Mouse (Mus musculus) gastrocnemius, postnatal 25 days (tissue): ENCODE measurements around the gene Ddx23. TPM values are rescaled to one million over a fixed set of nuclear protein-coding genes. Genes with fewer than 3 reads are reported as not detected.

Source experiments
- DNase-seq: peaks from one replicate; pipeline ENCODE4 v3.0.0; 2022
- total RNA-seq, 2 experiments: library from RNA; stranded (reverse); gene quantifications; 1 replicate in 1 of 2; 2 replicates in 1 of 2; pipeline ENCODE4 v1.2.3; 2021

Gene Ddx23
- total RNA-seq, 2 experiments from 2014 or later: 53.1 to 56.8 TPM

GRCm38 (mm10) chr15:98674994-98675545 is 12.4 kb upstream of the Ddx23 start:
- no peak for DNase-seq

GRCm38 (mm10) chr15:98674284-98674993 is 11.7 kb upstream of the Ddx23 start:
- no peak for DNase-seq

DNA sequence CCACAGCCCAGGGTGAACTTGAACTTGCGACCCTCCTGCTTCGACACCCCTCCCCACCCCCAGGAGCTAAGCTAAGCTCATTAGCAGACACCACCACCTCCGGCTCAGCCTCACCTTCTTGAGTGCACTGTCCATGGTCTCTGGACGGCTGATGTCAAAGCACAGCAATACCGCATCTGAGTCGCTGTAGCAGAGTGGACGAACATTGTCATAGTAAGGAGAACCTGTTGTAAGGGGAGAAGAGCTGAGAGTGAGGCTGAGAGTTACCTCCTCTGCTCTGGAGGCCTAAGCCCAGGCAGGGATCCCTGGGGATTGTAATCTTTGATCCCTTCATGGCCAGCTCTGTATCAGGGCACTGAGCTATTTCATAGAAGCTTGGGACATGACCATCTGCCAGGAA is 11.0 kb upstream of the Ddx23 start:
- no peak for DNase-seq

- no peak for DNase-seq
These were observed 9.9 kb upstream of the Ddx23 start for GRCm38 (mm10) chr15:98672592-98672991.

GRCm38 (mm10) chr15:98664042-98664907 is 1.6 kb upstream of the Ddx23 start:
- DNase-seq: no peak

DNA sequence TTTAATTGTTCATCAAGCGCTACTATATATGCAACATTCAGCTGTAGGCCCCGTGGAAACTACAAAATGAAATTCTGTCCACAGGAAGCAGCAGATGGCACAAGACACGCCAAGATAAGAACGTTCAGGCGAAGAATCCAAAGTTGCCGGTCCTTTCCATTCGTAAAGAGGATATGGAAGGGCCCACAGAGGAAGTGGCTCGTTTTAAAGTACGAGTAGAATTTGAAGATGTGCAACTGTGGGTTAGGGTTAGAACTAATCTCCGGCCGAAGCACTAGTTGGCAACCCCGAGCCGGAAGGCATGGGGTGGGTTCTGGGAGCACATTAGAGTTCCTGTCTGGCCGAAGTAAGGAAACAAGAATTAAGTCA is 512 bp downstream of the Ddx23 start:
- DNase-seq: no peak

DNA sequence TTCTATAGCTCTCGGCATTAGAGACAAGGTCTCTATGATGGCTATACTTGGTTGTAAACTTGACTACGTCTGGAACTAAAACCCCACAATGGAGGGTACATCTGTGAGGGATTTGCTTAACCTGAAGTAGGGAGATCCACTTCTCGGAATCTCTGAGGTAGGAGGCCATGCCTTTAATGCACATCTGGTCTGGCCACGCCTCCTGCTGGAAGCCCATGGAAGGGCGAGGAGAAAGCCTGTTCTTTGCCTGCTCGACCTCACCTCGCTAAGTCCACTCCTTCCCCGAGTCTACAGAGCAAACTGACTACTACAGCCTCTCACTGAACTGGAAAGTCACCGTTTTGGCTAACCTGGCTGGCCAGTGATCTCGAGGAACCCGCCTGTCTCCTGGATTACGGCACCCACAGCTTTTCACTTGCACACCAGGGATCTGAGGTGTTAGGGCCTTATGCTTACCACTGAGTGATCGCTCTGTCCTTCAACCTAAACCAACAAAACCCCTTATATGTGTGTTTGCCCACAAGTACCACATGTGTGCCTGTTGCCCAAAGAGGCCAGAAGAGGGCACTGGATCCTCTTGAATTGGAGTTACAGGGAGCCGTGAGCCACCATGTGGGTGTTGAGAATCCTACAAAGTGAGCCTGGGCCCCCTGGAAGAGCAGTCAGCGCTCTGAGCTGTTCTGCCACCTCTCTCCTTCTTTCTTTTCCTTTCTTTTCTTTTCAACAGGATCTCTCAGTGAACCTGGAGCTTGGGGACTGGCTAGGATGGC is 5.5 kb downstream of the Ddx23 start:
- DNase-seq: no peak

GRCm38 (mm10) chr15:98652174-98652573 is 10.5 kb downstream of the Ddx23 start:
- DNase-seq: no peak

- no peak for DNase-seq
These were observed 11.3 kb downstream of the Ddx23 start for GRCm38 (mm10) chr15:98651431-98651830.

GRCm38 (mm10) chr15:98648071-98648470 is 14.6 kb downstream of the Ddx23 start:
- DNase-seq: no peak

DNA sequence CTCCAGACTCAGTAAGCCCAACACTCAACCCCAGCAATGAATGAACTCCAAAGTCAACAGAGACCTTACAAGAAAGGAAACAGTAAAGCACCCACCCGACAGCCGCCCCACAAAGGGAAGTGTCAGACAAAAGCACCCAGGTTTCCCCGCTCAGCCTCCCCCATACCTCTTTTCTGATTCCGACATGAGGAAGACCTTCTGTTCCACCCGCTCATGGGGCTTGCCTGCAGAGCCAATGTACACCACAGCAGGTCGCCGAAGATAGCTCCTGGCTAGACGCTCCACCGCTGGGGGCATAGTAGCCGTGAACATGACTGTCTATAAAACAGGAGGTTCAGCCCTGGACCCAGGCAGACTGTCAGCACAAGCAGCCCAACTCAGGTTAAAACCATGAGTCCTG is 15.4 kb downstream of the Ddx23 start:
- DNase-seq: no peak

GRCm38 (mm10) chr15:98646737-98647136 is 16.0 kb downstream of the Ddx23 start:
- no peak for DNase-seq

GRCm38 (mm10) chr15:98645057-98646026 is 17.4 kb downstream of the Ddx23 start:
- DNase-seq: no peak

- DNase-seq: no peak
These were observed 18.3 kb downstream of the Ddx23 start for GRCm38 (mm10) chr15:98644406-98644805.

DNA sequence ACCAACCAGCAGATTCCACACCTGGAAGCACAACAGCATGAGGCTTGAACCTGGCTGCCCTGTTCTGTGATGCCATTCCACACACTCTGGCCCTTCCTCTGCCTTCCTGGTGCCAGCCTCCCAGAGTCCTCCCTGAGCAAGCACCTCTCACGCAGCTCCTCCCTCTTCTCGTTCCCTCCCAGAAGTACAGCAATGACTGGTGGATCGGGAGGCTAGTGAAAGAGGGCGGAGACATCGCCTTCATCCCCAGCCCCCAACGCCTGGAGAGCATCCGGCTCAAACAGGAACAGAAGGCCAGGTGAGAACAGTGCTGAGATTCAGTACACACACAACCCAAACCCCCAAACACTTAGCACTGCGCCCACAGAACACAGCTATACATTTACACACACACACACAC is 22.5 kb downstream of the Ddx23 start:
- DNase-seq: no peak

GRCm38 (mm10) chr15:98637155-98637554 is 25.5 kb downstream of the Ddx23 start:
- no peak for DNase-seq

DNA sequence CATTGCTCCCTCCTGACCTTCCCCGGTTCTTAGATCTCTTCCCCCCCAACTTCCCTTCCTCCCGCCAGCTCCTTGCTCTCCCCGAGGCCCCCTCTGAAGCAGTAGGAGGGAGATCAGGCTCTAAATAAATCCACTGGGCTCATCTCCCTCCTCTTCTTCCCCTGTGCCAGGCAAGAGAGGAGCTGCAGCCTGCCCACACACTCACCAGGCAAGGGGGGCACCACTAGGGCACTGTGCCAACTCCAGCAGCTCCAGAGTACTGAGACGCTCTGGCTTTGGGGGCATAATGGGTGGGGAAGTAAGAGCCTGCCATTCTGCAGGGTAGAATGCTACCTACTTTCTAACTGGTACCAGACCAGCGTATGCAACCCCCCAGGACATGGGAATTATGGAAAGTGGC is 26.2 kb downstream of the Ddx23 start:
- DNase-seq: no peak

GRCm38 (mm10) chr15:98635291-98635841 is 27.3 kb downstream of the Ddx23 start:
- DNase-seq: no peak

DNA sequence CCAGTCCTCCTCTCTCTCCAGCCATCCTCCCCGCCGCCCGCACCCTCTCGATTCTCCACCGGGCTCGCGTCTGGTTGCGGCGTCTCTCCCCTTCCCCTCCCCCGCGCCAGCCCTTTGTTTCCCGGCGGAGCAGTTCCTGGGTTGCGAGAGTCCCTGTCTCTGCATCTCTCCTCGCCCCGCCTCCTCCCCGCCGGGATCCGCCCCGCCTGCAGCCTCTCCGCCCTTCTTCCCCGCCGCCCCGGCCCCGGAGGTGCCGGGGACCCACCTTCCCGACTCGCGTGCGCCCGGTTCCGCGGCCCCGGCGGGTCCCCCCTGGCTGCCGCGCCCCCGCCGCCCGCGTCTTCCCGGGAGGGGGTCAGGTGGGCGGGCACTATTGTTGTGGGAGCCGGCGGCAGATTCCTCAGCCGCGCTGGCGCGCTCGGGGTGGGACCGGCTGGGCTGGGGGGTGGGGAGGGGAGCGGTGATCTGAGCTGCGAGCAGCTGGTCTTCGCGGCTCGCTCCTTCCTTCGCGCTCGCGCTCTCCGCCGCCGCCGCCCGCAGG is 28.1 kb downstream of the Ddx23 start:
- peak; percentile 73 for DNase-seq

DNA sequence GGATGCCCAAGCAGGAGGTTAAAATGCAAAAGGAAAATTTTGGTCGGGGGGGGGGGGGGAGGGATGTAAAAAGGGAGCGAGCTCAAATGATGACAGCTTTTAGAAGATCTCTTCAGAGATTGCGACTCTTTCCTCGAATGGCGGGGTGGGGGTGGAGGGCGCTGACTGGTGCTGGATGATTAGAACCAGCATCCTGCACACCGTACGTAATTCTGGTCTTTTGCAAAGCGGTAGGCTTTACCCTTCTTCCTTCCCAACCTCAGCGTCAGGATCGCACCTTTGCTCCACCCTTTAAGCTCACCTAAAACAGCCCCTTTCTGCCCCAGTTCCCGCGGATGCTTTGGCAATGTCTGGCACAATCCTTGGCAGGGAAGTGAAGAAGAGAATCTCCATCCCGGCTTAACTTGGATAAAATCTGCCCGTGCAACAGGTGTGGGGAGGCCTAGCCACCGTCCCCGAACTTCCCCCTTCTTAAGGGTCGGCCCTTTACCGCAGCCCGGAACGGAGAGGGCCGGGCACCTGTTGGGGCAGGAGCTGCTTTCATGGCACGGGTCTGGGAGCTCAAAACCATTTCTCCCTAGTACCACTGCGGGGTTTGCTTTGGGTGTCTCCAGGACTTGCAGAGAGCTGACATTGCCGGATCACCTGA is 28.7 kb downstream of the Ddx23 start:
- no peak for DNase-seq
